Mouse (Mus musculus) heart, embryonic 14.5 days (tissue): ENCODE results near the gene E2f8. TPM values are rescaled to one million over a fixed set of nuclear protein-coding genes. Genes with fewer than 3 reads are reported as not detected.

Source experiments
- ATAC-seq: fragments of 200-750 bp; cut with Nextera tagmentation; 2 replicates; pipeline ENCODE4 v1.8.0; 2017; ENCODE audit warnings: low read depth, moderate TSS enrichment; ENCODE audit not compliant: insufficient number of reproducible peaks, insufficient read depth, low FRiP score
- H3K27ac ChIP-seq, 2 experiments: fragments of 200-500 bp in 1 of 2; fragments of 300-500 bp in 1 of 2; sonication (generic) in 1 of 2; replicated peaks in 1 of 2; 2 replicates each; pipeline ENCODE4 v1.5.1; 2012 to 2014; ENCODE audit warnings: low read depth in 2 of 2, low read length in 2 of 2, control low read depth in 1 of 2, mild to moderate bottlenecking in 1 of 2, mixed read lengths in 1 of 2; ENCODE audit not compliant: control insufficient read depth in 1 of 2, insufficient read depth in 1 of 2
- H3K27me3 ChIP-seq: fragments of 300-500 bp; sonication (generic); 2 replicates; pipeline ENCODE4 v1.6.1; 2014; ENCODE audit warnings: mild to moderate bottlenecking, low read length, control low read depth; ENCODE audit not compliant: control insufficient read depth, insufficient read depth
- H3K36me3 ChIP-seq: fragments of 300-500 bp; sonication (generic); 2 replicates; pipeline ENCODE4 v1.6.1; 2014; ENCODE audit warnings: mild to moderate bottlenecking, control low read depth, low read length, mixed read lengths; ENCODE audit not compliant: control insufficient read depth, insufficient read depth
- H3K4me1 ChIP-seq, 2 experiments: fragments of 200-500 bp in 1 of 2; fragments of 300-500 bp in 1 of 2; sonication (generic) in 1 of 2; 2 replicates each; pipeline ENCODE4 v1.6.1; 2012 to 2014; ENCODE audit warnings: low read length in 2 of 2, control low read depth in 1 of 2, mixed read lengths in 1 of 2; ENCODE audit not compliant: control insufficient read depth in 2 of 2, insufficient read depth in 2 of 2
- H3K4me2 ChIP-seq: fragments of 300-500 bp; sonication (generic); 2 replicates; pipeline ENCODE4 v1.6.1; 2014; ENCODE audit warnings: mild to moderate bottlenecking, low read length
- H3K4me3 ChIP-seq, 2 experiments: fragments of 200-500 bp in 1 of 2; fragments of 300-500 bp in 1 of 2; sonication (generic) in 1 of 2; 2 replicates each; pipeline ENCODE4 v1.5.1; 2012 to 2014; ENCODE audit warnings: low read length in 2 of 2, mild to moderate bottlenecking in 2 of 2, control low read depth in 1 of 2, low read depth in 1 of 2, moderate library complexity in 1 of 2; ENCODE audit not compliant: control insufficient read depth in 1 of 2, insufficient read depth in 1 of 2
- H3K9ac ChIP-seq: fragments of 300-500 bp; sonication (generic); 2 replicates; pipeline ENCODE4 v1.6.1; 2014; ENCODE audit warnings: mild to moderate bottlenecking, low read length
- H3K9me3 ChIP-seq: fragments of 300-500 bp; sonication (generic); 2 replicates; pipeline ENCODE4 v1.6.1; 2016; ENCODE audit warnings: low read length, control low read depth; ENCODE audit not compliant: control insufficient read depth
- WGBS: fragments of 180-500 bp; shearing (Covaris S2); extraction: QIAGEN DNeasy Blood & Tissue Kit; methylation state at CpG from one replicate; pipeline ENCODE4 v1.1.7; 2014; 5-methylcytosine and 5-hydroxymethylcytosine counted together
- polyA plus RNA-seq: library from polyadenylated mRNA; unstranded; fragments of >200 nt; fragmentation: Nextera tagmentation; extraction: Ambion mirVana; gene quantifications from 2 replicates; pipeline ENCODE4 v1.2.1, GENCODE M21; 2014

The E2f8 gene
- polyA plus RNA-seq: 16.6 and 16.9 TPM in 2 replicates

- under 1% methylated on average over 37 of the region's 41 CpGs for WGBS
- Histone ChIP-seq H3K9ac (peak within 1 kb of the TSS; percentile 90), H3K36me3 (peaks cover 21% of the 10 kb centered on the region), H3K27me3 (no peaks in the 10 kb centered on the region), H3K4me3 (peak within 1 kb of the TSS; percentile 66 to 75), H3K4me1 (peaks cover 12 to 17% of the 10 kb centered on the region in 2 experiments), H3K4me2 (peak within 1 kb of the TSS; percentile 97), H3K27ac (peak within 1 kb of the TSS; percentile 80 to 86), H3K9me3 (no peaks in the 10 kb centered on the region)
- ATAC-seq: peak; percentile 80
These were observed at the start of gene E2f8 for GRCm38 (mm10) chr7:48881486-48881885. E2f8 (minus strand) TSS chr7:48881596.

- H3K36me3 ChIP-seq: no peaks in the 10 kb centered on the region
- no peak overlapping the region for H3K4me3 ChIP-seq
- no peak overlapping the region for H3K4me2 ChIP-seq
- ATAC-seq: no peak
- H3K9ac ChIP-seq: no peak overlapping the region
- no peaks in the 10 kb centered on the region for H3K9me3 ChIP-seq
- 69% methylated on average over 5 of the region's 5 CpGs for WGBS
- no peak overlapping the region for H3K27ac ChIP-seq
- H3K27me3 ChIP-seq: no peaks in the 10 kb centered on the region
- H3K4me1 ChIP-seq: peaks cover 4 to 6% of the 10 kb centered on the region in 2 experiments; a peak in 3 of 4 replicates
These were observed 49.0 kb upstream of the E2f8 start for GRCm38 (mm10) chr7:48930399-48930798.

- H3K27me3 ChIP-seq: no peaks in the 10 kb centered on the region
- no peak for ATAC-seq
- H3K9me3 ChIP-seq: no peaks in the 10 kb centered on the region
- no peak overlapping the region for H3K4me3 ChIP-seq
- no peaks in the 10 kb centered on the region for H3K36me3 ChIP-seq
- WGBS: 12% methylated on average over 3 of the region's 3 CpGs
- H3K9ac ChIP-seq: no peak overlapping the region
- no peak overlapping the region; a peak in 1 of 4 replicates for H3K27ac ChIP-seq
- no peak overlapping the region for H3K4me2 ChIP-seq
- H3K4me1 ChIP-seq: peaks cover 9 to 14% of the 10 kb centered on the region in 2 experiments
These were observed 47.0 kb upstream of the E2f8 start for GRCm38 (mm10) chr7:48928364-48928763.

GRCm38 (mm10) chr7:48925214-48925613, 43.8 kb upstream of the E2f8 start:
- no peak overlapping the region for H3K4me3 ChIP-seq
- H3K4me2 ChIP-seq: no peak overlapping the region
- H3K9me3 ChIP-seq: no peaks in the 10 kb centered on the region
- H3K27ac ChIP-seq: peak overlapping the region in 1 of 2 experiments; percentile 57; a peak in 1 of 4 replicates
- no peaks in the 10 kb centered on the region for H3K27me3 ChIP-seq
- no peak overlapping the region for H3K9ac ChIP-seq
- WGBS: 16% methylated on average over 3 of the region's 3 CpGs
- H3K36me3 ChIP-seq: no peaks in the 10 kb centered on the region
- peak; percentile 60; the same call in 1 of the 2 replicates for ATAC-seq
- peaks cover 9 to 14% of the 10 kb centered on the region in 2 experiments for H3K4me1 ChIP-seq

GRCm38 (mm10) chr7:48923620-48924019, 42.2 kb upstream of the E2f8 start:
- Histone ChIP-seq H3K9ac (no peak overlapping the region), H3K4me1 (peaks cover 9 to 14% of the 10 kb centered on the region in 2 experiments), H3K4me3 (no peak overlapping the region), H3K36me3 (no peaks in the 10 kb centered on the region), H3K9me3 (no peaks in the 10 kb centered on the region), H3K27me3 (no peaks in the 10 kb centered on the region), H3K27ac (no peak overlapping the region), H3K4me2 (no peak overlapping the region)
- WGBS: 71% methylated on average over 10 of the region's 10 CpGs
- ATAC-seq: no peak

GRCm38 (mm10) chr7:48918389-48918788, 37.0 kb upstream of the E2f8 start:
- no peak overlapping the region for H3K9ac ChIP-seq
- H3K36me3 ChIP-seq: no peaks in the 10 kb centered on the region
- H3K4me2 ChIP-seq: no peak overlapping the region
- H3K4me3 ChIP-seq: no peak overlapping the region
- H3K27me3 ChIP-seq: no peaks in the 10 kb centered on the region
- no peaks in the 10 kb centered on the region for H3K9me3 ChIP-seq
- 52% methylated on average over 11 of the region's 11 CpGs for WGBS
- no peak overlapping the region for H3K27ac ChIP-seq
- H3K4me1 ChIP-seq: peaks cover 0 to 6% of the 10 kb centered on the region in 2 experiments; a peak in 3 of 4 replicates
- ATAC-seq: 0 out of 2 replicates have a peak, but pooled peaks have one; percentile 15

- ATAC-seq: no peak
- H3K4me3 ChIP-seq: no peak overlapping the region
- H3K4me1 ChIP-seq: peaks cover 0 to 6% of the 10 kb centered on the region in 2 experiments; a peak in 3 of 4 replicates
- H3K9ac ChIP-seq: no peak overlapping the region
- no peaks in the 10 kb centered on the region for H3K9me3 ChIP-seq
- WGBS: 43% methylated on average over 5 of the region's 5 CpGs
- no peaks in the 10 kb centered on the region for H3K36me3 ChIP-seq
- no peaks in the 10 kb centered on the region for H3K27me3 ChIP-seq
- no peak overlapping the region for H3K4me2 ChIP-seq
- H3K27ac ChIP-seq: peak overlapping the region in 1 of 2 experiments; percentile 48; a peak in 2 of 4 replicates
These were observed 36.6 kb upstream of the E2f8 start for GRCm38 (mm10) chr7:48917988-48918387.

GRCm38 (mm10) chr7:48917463-48917862, 36.1 kb upstream of the E2f8 start:
- Histone ChIP-seq H3K36me3 (no peaks in the 10 kb centered on the region), H3K9me3 (no peaks in the 10 kb centered on the region), H3K27me3 (no peaks in the 10 kb centered on the region), H3K9ac (no peak overlapping the region), H3K27ac (peak overlapping the region; percentile 11 to 48), H3K4me2 (no peak overlapping the region), H3K4me3 (no peak overlapping the region), H3K4me1 (peaks cover 0 to 6% of the 10 kb centered on the region in 2 experiments; a peak in 3 of 4 replicates)
- WGBS: 28% methylated on average over 5 of the region's 5 CpGs
- ATAC-seq: peak; percentile 64; the same call in 1 of the 2 replicates
